Mouse (Mus musculus): ENCODE data around the gene Omt2b.
A peak's percentile ranks its signal among the peaks of the same experiment; 100 is the strongest.

Omt2b gene

GRCm38 (mm10) chr9:78351504-78352220, 24.3 kb downstream of the Omt2b start:
- DNase-seq (ENCODE audit: low read depth, low spot score): no peak

GRCm38 (mm10) chr9:78354665-78355578, 27.5 kb downstream of the Omt2b start:
- DNase-seq (ENCODE audit: low read depth, low spot score): no peak

- DNase-seq (ENCODE audit: low read depth, low spot score): no peak
These were observed 28.2 kb downstream of the Omt2b start, which contains the start of gene Gsta2 for GRCm38 (mm10) chr9:78355611-78356010. Gsta2 (minus strand) TSS chr9:78355788.

- DNase-seq (ENCODE audit: low read depth, low spot score): peak; percentile 97
These were observed 30.7 kb downstream of the Omt2b start for GRCm38 (mm10) chr9:78358053-78358452.

- peak; percentile 88 for DNase-seq (ENCODE audit: low read depth, low spot score)
These were observed 32.5 kb downstream of the Omt2b start for GRCm38 (mm10) chr9:78359750-78360483.

- peak; percentile 85 for DNase-seq (ENCODE audit: low read depth, low spot score)
These were observed 33.1 kb downstream of the Omt2b start for GRCm38 (mm10) chr9:78360484-78360872.

- no peak for DNase-seq (ENCODE audit: low read depth, low spot score)
These were observed 36.0 kb downstream of the Omt2b start for GRCm38 (mm10) chr9:78363374-78363773.

- peak; percentile 96 for DNase-seq (ENCODE audit: low read depth, low spot score)
These were observed 37.3 kb downstream of the Omt2b start for GRCm38 (mm10) chr9:78364701-78365100.

- peak; percentile 70 for DNase-seq (ENCODE audit: low read depth, low spot score)
These were observed 38.6 kb downstream of the Omt2b start for GRCm38 (mm10) chr9:78365850-78366544.

GRCm38 (mm10) chr9:78367959-78368358, 40.6 kb downstream of the Omt2b start, which contains the start of gene Dppa5a:
Dppa5a (minus strand) TSS chr9:78368177.
- DNase-seq (ENCODE audit: low read depth, low spot score): peak; percentile 95

GRCm38 (mm10) chr9:78368671-78369293, 41.4 kb downstream of the Omt2b start:
- DNase-seq (ENCODE audit: low read depth, low spot score): peak; percentile 76

GRCm38 (mm10) chr9:78369349-78369748, 42.0 kb downstream of the Omt2b start:
- DNase-seq (ENCODE audit: low read depth, low spot score): peak; percentile 92

- no peak for DNase-seq (ENCODE audit: low read depth, low spot score)
These were observed 42.4 kb downstream of the Omt2b start for GRCm38 (mm10) chr9:78369786-78370185.

GRCm38 (mm10) chr9:78371441-78371840, 44.1 kb downstream of the Omt2b start:
- DNase-seq (ENCODE audit: low read depth, low spot score): peak; percentile 89

GRCm38 (mm10) chr9:78372827-78373504, 45.6 kb downstream of the Omt2b start:
- peak; percentile 54 for DNase-seq (ENCODE audit: low read depth, low spot score)

- peak; percentile 78 for DNase-seq (ENCODE audit: low read depth, low spot score)
These were observed 47.0 kb downstream of the Omt2b start for GRCm38 (mm10) chr9:78374397-78374796.

GRCm38 (mm10) chr9:78374885-78375389, 47.5 kb downstream of the Omt2b start:
- DNase-seq (ENCODE audit: low read depth, low spot score): peak; percentile 96

GRCm38 (mm10) chr9:78375486-78375885, 48.1 kb downstream of the Omt2b start:
- peak; percentile 70 for DNase-seq (ENCODE audit: low read depth, low spot score)

GRCm38 (mm10) chr9:78377546-78377945, 50.2 kb downstream of the Omt2b start:
- peak; percentile 49 for DNase-seq (ENCODE audit: low read depth, low spot score)
